Mouse (Mus musculus) embryo, embryonic 10.5 days (tissue): ENCODE data around the gene Dysf.
"Not testable (repeated sequence)": the region's sequence is repeated elsewhere in the genome, so short reads cannot be mapped to it uniquely, and the experiment has no call there.

Experiments
- DNase-seq: peaks from one replicate; pipeline ENCODE4 v3.0.0-alpha.2; 2015; ENCODE audit warnings: low spot score

Dysf gene

GRCm38 (mm10) chr6:84008363-84009171 is at the start of gene Dysf:
TSS of gene Dysf (plus strand) at chr6:84008590.
- DNase-seq, result peak; percentile 73

GRCm38 (mm10) chr6:83987642-83988041 is 20.7 kb upstream of the Dysf start:
- DNase-seq, result no peak

- DNase-seq, result no peak
Observed at GRCm38 (mm10) chr6:84002716-84003115, 5.7 kb upstream of the Dysf start.

DNA sequence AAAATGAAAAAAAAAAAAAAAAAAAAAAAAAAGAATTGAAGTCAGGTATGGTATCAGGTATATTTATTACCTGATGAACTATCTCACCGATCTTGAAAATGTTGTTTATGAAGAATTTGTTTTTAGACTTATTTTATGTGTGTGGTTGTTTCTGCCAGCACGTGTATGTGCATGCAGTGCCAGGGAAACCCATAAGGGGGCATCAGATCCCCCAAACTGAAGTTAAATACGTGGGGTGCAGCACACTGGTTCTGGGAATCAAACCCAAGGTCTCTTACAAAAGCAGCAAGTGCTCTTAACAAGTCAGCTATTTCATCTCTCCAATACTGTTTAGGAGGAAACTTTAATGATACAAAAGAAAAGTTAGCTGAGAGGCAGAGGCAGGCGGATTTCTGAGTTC is 4.1 kb upstream of the Dysf start:
- no peak for DNase-seq

GRCm38 (mm10) chr6:84009172-84009872 is 932 bp downstream of the Dysf start:
- peak; percentile 15 for DNase-seq

DNA sequence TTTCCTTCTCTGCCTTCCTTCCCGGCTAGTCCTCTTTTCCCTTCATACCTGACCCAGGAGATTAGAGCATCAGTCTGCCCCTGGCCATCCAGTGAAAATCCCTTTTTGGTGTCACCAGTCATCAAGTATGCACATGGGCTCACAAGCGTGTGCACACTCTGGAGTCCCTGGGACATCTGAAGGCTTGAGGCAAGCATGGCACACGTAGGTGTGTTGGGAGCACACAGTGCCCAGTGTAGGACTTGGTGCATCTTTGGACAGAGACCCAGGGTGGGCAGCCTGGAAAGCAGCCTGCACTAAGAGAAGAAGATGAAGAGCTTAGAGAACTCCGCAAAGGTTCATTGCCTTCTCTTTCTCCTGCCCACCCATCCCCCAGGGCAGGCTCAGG is 1.5 kb downstream of the Dysf start:
- DNase-seq, result no peak

DNA sequence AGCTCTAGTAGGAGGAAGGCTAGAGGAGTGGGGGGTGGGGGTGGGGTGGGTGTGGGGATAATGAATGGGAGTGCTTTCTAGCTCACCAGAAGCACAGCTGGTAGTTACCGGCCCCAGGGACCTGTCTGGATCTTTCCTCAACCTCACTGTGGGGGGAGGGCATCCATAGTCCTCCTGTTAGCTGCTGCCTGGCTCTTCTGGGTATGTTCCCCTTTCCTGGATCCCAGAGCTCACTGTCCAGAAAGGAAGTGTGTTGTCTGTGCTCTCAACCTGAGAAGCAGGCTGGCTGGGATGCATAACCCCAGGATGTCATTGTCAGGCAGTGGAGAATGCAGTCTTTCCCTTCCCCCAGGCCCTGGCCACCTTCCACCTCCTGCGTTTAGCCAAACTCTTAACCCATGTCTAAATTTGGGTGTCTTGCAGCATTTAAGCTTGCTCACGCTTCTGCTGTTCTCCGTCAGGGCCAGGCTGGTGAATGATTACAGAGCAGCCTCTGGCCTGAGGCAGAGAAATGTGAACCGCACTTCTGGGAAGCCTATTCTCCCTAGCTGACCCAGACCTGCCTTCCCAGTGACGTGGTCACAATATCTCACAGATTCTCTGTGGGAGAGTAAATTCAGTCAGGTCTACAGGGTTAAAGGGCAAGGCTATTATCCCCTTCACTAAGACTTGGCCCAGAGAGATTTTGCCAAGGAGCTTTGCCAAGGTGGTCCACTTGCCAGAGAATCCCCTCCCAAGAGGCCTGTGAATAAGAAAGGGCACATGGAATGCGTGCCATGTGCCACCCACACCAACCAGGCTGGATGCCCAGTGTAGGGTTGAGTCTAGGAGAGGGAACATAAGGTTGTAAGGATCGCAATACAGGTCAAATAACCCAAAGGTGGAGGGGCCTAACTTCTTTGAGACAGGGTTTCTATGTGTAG is 2.2 kb downstream of the Dysf start:
- peak; percentile 36 for DNase-seq

DNA sequence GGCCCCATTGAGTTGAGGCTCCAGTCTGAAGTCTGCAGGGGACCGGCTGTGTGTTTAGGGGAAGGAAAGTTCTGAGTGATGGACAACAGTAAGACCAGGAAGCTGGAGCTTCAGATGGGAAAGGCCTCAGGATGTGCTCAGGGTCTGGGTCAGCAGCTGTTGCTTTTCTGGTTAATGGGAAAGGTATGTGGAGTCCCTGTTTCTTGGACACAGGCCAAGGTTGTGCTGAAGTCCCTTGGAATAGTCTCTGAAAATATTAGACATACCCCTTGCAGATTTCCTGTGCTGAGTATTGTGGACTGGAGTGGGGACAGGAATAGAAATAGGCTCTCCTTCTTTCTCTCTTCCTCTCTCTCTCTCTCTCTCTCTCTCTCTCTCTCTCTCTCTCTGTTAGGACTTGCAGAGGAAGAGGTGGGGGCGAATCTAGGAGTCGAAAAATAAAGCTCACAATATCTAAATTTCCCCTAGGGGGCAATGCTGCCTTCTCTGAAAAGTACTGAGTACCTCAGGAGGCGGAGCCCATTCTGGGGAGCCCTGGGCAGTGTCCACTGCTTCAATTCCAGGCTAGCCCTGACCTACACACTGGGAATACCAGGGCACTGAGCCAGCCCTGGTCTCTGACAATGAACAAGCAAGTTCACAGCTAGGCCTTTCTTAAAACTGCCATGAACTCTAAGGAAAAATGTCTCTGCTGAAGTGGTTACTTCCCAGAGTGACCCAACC is 6.7 kb downstream of the Dysf start:
- peak; percentile 37 for DNase-seq

- DNase-seq, result no peak
Observed at GRCm38 (mm10) chr6:84016851-84017250, 8.5 kb downstream of the Dysf start.

DNA sequence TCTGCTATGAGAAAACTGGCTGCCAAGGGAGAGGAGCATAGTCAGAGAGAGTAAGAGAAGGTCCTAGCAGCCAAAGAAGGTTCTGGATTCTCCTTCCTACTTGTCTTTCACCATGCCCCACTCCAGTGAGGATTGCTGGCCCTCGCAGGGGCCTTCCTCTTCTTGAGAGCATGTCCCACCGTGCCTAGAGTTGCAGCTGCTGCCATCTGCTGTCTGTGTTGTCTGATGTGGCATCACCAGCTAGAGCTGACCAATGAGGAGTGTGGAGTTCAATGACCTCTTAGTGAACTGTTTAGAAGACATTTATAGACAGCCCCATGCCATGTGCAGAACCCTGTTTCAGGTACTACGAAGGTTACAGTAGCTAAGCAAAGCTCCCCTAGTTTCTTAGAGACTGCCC is 9.0 kb downstream of the Dysf start:
- DNase-seq, result peak; percentile 30

DNA sequence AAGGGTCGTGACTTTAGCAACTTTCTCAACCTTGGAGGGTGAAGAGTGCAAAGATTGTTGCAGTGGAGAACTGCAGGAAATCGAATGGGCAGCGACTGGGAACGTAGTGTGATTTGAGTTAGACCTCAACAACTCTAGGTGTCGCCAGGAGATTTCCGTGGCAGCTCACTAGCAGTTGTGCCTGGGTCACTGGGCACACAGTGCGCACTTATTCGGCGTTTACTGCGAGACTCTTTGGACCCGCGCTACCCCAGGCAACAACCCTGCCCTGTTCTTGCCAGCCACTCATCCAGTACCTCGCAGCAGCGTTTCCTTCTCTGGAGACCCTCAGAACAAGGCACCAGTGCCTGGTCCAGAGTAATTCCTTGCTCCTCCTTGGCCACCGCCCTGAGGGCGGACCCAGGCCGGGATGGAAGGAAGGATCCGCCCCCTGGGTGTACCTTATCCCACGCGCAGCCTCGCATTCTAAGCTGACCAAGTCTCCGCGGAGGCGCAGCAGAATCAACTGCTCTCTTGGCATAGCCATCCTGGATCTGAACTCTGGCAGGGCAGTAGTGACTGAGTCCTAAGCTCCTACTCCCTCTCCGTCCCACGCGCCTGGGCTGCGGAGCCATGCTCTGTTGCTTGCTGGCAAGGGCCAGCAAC is 10.6 kb downstream of the Dysf start:
- peak; percentile 70 for DNase-seq

GRCm38 (mm10) chr6:84020002-84020401 is 11.6 kb downstream of the Dysf start:
- DNase-seq, result no peak

GRCm38 (mm10) chr6:84021990-84022389 is 13.6 kb downstream of the Dysf start:
- no peak for DNase-seq

DNA sequence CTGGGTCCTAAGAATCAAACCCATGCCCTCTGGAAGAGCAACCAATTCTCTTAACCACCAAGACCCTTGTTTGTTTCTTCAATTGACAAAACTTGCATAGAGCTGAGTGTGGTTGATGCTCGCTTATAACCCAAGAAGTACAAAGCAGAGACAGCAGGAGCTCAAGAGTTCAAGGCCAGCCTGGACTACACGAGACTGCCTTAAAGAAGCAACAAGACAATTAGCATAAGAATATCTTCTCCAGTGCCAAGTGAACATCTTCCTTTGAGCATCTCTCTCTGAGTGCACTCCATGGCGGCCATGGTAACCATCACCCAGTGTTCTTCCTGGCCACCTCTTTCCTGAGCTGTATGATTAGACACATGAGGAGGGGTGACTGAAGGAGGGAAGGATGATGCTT is 17.2 kb downstream of the Dysf start:
- DNase-seq, result no peak

- no peak for DNase-seq
Observed at GRCm38 (mm10) chr6:84028791-84029190, 20.4 kb downstream of the Dysf start.

DNA sequence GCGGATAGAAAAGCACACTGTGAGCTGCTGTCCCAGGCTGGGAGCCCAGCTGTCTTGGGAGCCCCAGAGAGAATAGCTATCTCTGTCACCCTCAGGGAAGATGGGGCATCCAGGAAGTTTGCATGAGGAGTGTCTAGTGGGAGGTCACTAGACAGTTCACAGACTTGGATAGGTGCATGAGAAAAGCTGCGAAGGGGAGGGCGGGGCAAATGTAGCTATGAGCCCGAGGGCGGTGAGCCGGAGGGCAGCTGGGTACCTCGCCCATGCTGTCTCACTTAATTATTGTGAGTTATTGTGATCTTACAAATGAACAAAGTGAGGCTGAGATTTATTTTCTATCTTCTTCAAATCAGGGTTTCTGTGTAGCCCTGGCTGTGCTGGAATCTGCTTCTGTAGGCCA is 21.4 kb downstream of the Dysf start:
- no peak for DNase-seq

DNA sequence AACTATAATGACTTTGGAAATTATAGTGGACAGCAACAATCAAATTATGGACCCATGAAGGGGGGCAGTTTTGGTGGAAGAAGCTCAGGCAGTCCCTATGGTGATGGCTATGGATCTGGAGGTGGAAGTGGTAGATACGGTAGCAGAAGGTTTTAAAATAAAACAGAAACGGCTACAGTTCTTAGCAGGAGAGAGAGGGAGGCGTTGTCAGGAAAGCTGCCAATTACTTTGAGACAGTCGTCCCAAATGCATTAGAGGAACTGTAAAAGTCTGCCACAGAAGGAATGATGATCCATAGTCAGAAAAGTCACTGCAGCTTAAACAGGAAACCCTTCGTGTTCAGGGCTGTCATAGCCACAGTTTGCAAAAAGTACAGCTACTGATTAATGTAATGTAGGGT is 24.1 kb downstream of the Dysf start:
- DNase-seq, result not testable (repeated sequence)

- DNase-seq, result no peak
Observed at GRCm38 (mm10) chr6:84043251-84043940, 35.0 kb downstream of the Dysf start.

DNA sequence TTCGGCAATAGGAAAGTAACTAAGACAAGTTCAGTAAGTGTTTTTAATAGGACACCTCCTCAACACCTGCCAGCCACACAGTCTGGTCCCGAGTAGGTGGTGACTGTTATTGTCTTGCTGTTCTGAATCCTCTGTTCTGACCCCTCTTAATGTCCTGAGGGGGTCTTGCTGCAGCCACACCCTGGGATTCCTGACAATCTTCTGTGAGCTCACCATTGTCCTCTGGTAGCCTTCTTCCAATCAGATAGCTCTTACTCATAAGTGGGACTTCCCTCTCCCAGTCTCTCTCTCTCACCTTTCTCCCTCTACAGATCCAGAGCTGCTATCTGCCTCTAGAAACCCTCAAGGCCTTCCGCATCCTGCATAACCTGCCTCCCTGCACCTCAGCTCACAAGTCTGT is 36.3 kb downstream of the Dysf start:
- no peak for DNase-seq

DNA sequence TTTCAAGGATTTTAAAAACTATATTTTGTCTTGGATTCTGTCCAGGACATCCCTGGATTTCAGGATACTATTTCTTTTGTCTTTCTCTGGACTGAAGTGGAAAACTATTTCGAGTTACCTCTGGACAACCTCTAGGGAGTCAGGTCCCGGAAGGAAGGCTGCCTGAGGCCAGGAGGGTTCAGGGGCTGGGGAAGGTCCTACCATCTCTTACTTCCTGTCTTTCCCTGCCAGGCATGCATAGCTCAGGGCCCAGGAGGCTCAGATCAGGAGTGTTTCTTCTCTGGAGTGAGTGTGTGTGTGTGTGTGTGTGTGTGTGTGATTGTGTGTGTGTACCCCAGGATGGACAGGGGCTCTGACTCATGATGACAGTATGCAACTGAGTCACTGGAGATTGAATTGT is 40.5 kb downstream of the Dysf start:
- DNase-seq, result no peak

GRCm38 (mm10) chr6:84050238-84050637 is 41.8 kb downstream of the Dysf start:
- DNase-seq, result no peak
